Mouse (Mus musculus) midbrain, embryonic 14.5 days (tissue): ENCODE measurements at regions not wholly inside any gene's neighbourhood (a gene's known extent, or its start where the extent isn't known, plus 50 kb on each side); places are given as distances from the start of the nearest gene placed in this dataset.

Experiments used
- ATAC-seq: fragments of 200-750 bp; cut with Nextera tagmentation; 2 replicates; pipeline ENCODE4 v1.8.0; 2017; ENCODE audit warnings: moderate number of reproducible peaks, moderate library complexity; ENCODE audit not compliant: low FRiP score, low TSS enrichment
- DNase-seq: peaks from one replicate; pipeline ENCODE4 v3.0.0-alpha.2; 2015
- H3K27ac ChIP-seq: fragments of 300-500 bp; sonication (generic); replicated peaks from 2 replicates; pipeline ENCODE4 v1.5.1; 2014; ENCODE audit warnings: mild to moderate bottlenecking, low read depth, low read length, moderate library complexity
- H3K27me3 ChIP-seq: fragments of 300-500 bp; sonication (generic); 2 replicates; pipeline ENCODE4 v1.6.1; 2014; ENCODE audit warnings: low read length, control low read depth, mixed read lengths; ENCODE audit not compliant: control insufficient read depth, insufficient read depth
- H3K36me3 ChIP-seq: fragments of 300-500 bp; sonication (generic); 2 replicates; pipeline ENCODE4 v1.6.1; 2014; ENCODE audit warnings: low read length, control low read depth; ENCODE audit not compliant: control insufficient read depth, insufficient read depth
- H3K4me1 ChIP-seq: fragments of 300-500 bp; sonication (generic); 2 replicates; pipeline ENCODE4 v1.6.1; 2014; ENCODE audit warnings: mild to moderate bottlenecking, antibody characterized with exemption, low read length, control low read depth; ENCODE audit not compliant: control insufficient read depth, insufficient read depth
- H3K4me2 ChIP-seq: fragments of 300-500 bp; sonication (generic); 2 replicates; pipeline ENCODE4 v1.6.1; 2014; ENCODE audit warnings: mild to moderate bottlenecking, low read length, moderate library complexity
- H3K4me3 ChIP-seq: fragments of 300-500 bp; sonication (generic); replicated peaks from 2 replicates; pipeline ENCODE4 v1.5.1; 2014; ENCODE audit warnings: low read depth, low read length
- H3K9ac ChIP-seq: fragments of 300-500 bp; sonication (generic); replicated peaks from 2 replicates; pipeline ENCODE4 v1.6.1; 2014; ENCODE audit warnings: mild to moderate bottlenecking, low read length, moderate library complexity
- H3K9me3 ChIP-seq: fragments of 300-500 bp; sonication (generic); 2 replicates; pipeline ENCODE4 v1.6.1; 2016; ENCODE audit warnings: low read length, control low read depth, mixed read lengths; ENCODE audit not compliant: control insufficient read depth
- WGBS: fragments of 180-500 bp; shearing (Covaris S2); extraction: QIAGEN DNeasy Blood & Tissue Kit; methylation state at CpG from one replicate; pipeline ENCODE4 v1.1.7; 2014; 5-methylcytosine and 5-hydroxymethylcytosine counted together

- WGBS = 95% methylated on average over 3 of the region's 3 CpGs
- Histone ChIP-seq H3K4me2 (no peak overlapping the region), H3K4me1 (no peaks in the 10 kb centered on the region), H3K9me3 (no peaks in the 10 kb centered on the region), H3K27ac (no peak overlapping the region), H3K4me3 (no peak overlapping the region), H3K27me3 (no peaks in the 10 kb centered on the region), H3K9ac (no peak overlapping the region), H3K36me3 (no peaks in the 10 kb centered on the region)
- DNase-seq = no peak
- ATAC-seq = no peak
Measured at GRCm38 (mm10) chr1:90668787-90669186, 66.0 kb downstream of the Cops8 start.

GRCm38 (mm10) chr1:90669237-90669636 lies 66.5 kb downstream of the Cops8 start:
- no peaks in the 10 kb centered on the region for H3K27me3 ChIP-seq
- no peaks in the 10 kb centered on the region for H3K9me3 ChIP-seq
- ATAC-seq (no peak), DNase-seq (no peak)
- no peak overlapping the region for H3K27ac ChIP-seq
- H3K36me3 ChIP-seq = no peaks in the 10 kb centered on the region
- H3K9ac ChIP-seq = no peak overlapping the region
- H3K4me2 ChIP-seq = no peak overlapping the region
- no peaks in the 10 kb centered on the region for H3K4me1 ChIP-seq
- H3K4me3 ChIP-seq = no peak overlapping the region
- WGBS = 97% methylated on average over 1 of the region's 1 CpGs

- Histone ChIP-seq H3K9me3 (no peaks in the 10 kb centered on the region), H3K4me3 (no peak overlapping the region), H3K36me3 (no peaks in the 10 kb centered on the region), H3K9ac (no peak overlapping the region), H3K27ac (no peak overlapping the region), H3K27me3 (no peaks in the 10 kb centered on the region), H3K4me1 (no peaks in the 10 kb centered on the region), H3K4me2 (no peak overlapping the region)
- 79% methylated on average over 3 of the region's 3 CpGs for WGBS
- ATAC-seq = no peak
- no peak for DNase-seq
Measured at GRCm38 (mm10) chr1:90670346-90670745, 67.6 kb downstream of the Cops8 start.

GRCm38 (mm10) chr1:90673751-90674150 lies 71.0 kb downstream of the Cops8 start:
- 86% methylated on average over 2 of the region's 2 CpGs for WGBS

GRCm38 (mm10) chr1:90676192-90677006 lies 73.6 kb downstream of the Cops8 start:
- no peaks in the 10 kb centered on the region for H3K4me1 ChIP-seq
- H3K27me3 ChIP-seq = no peaks in the 10 kb centered on the region
- H3K4me3 ChIP-seq = no peak overlapping the region
- H3K4me2 ChIP-seq = no peak overlapping the region
- no peaks in the 10 kb centered on the region for H3K36me3 ChIP-seq
- H3K27ac ChIP-seq = no peak overlapping the region
- 76% methylated on average over 9 of the region's 9 CpGs for WGBS
- H3K9ac ChIP-seq = no peak overlapping the region
- 0 out of 2 replicates have a peak, but pooled peaks cover 3% of the 10 kb centered on the region for H3K9me3 ChIP-seq
- DNase-seq (peak; percentile 54), ATAC-seq (no peak)

More at GRCm38 (mm10) chr1:90673751-90674150, 71.0 kb downstream of the Cops8 start:
- no peak overlapping the region for H3K27ac ChIP-seq
- DNase-seq (no peak), ATAC-seq (no peak)
- H3K27me3 ChIP-seq = no peaks in the 10 kb centered on the region
- no peaks in the 10 kb centered on the region for H3K9me3 ChIP-seq
- H3K4me2 ChIP-seq = no peak overlapping the region
- no peaks in the 10 kb centered on the region for H3K36me3 ChIP-seq
- no peak overlapping the region for H3K9ac ChIP-seq
- H3K4me1 ChIP-seq = no peaks in the 10 kb centered on the region
- no peak overlapping the region for H3K4me3 ChIP-seq

GRCm38 (mm10) chr1:90677188-90677587 lies 74.4 kb downstream of the Cops8 start:
- H3K27me3 ChIP-seq = no peaks in the 10 kb centered on the region
- H3K4me2 ChIP-seq = no peak overlapping the region
- ATAC-seq (no peak), DNase-seq (no peak)
- no peak overlapping the region for H3K27ac ChIP-seq
- 0 out of 2 replicates have a peak, but pooled peaks cover 3% of the 10 kb centered on the region for H3K9me3 ChIP-seq
- no peak overlapping the region for H3K4me3 ChIP-seq
- H3K9ac ChIP-seq = no peak overlapping the region
- no peaks in the 10 kb centered on the region for H3K4me1 ChIP-seq
- no peaks in the 10 kb centered on the region for H3K36me3 ChIP-seq

GRCm38 (mm10) chr1:90677651-90678201 lies 74.9 kb downstream of the Cops8 start:
- WGBS = 50% methylated on average over 1 of the region's 1 CpGs
- DNase-seq (no peak), ATAC-seq (no peak)
- H3K9me3 ChIP-seq = 0 out of 2 replicates have a peak, but pooled peaks cover 3% of the 10 kb centered on the region
- H3K4me1 ChIP-seq = no peaks in the 10 kb centered on the region
- H3K27me3 ChIP-seq = no peaks in the 10 kb centered on the region
- no peak overlapping the region for H3K9ac ChIP-seq
- no peak overlapping the region for H3K4me3 ChIP-seq
- no peaks in the 10 kb centered on the region for H3K36me3 ChIP-seq
- no peak overlapping the region for H3K4me2 ChIP-seq
- no peak overlapping the region for H3K27ac ChIP-seq

- 71% methylated on average over 2 of the region's 2 CpGs for WGBS
- Histone ChIP-seq H3K4me3 (no peak overlapping the region), H3K4me2 (no peak overlapping the region), H3K27me3 (no peaks in the 10 kb centered on the region), H3K9ac (no peak overlapping the region), H3K9me3 (0 out of 2 replicates have a peak, but pooled peaks cover 3% of the 10 kb centered on the region), H3K27ac (no peak overlapping the region), H3K36me3 (no peaks in the 10 kb centered on the region), H3K4me1 (no peaks in the 10 kb centered on the region)
- ATAC-seq (no peak), DNase-seq (no peak)
Measured at GRCm38 (mm10) chr1:90678416-90678815, 75.6 kb downstream of the Cops8 start.

- H3K4me1 ChIP-seq = no peaks in the 10 kb centered on the region
- no peak for ATAC-seq
- no peak overlapping the region for H3K9ac ChIP-seq
- H3K9me3 ChIP-seq = no peaks in the 10 kb centered on the region; the same call in 1 of the 2 replicates
- no peaks in the 10 kb centered on the region for H3K36me3 ChIP-seq
- H3K27ac ChIP-seq = no peak overlapping the region
- no peaks in the 10 kb centered on the region for H3K27me3 ChIP-seq
- WGBS = 78% methylated on average over 5 of the region's 5 CpGs
- H3K4me2 ChIP-seq = no peak overlapping the region
- no peak for DNase-seq
- H3K4me3 ChIP-seq = no peak overlapping the region
Measured at GRCm38 (mm10) chr1:90688086-90688485, 85.3 kb downstream of the Cops8 start.
